Mouse (Mus musculus) WW6 (cell line): ENCODE results near the gene Ramp3.
A peak's percentile ranks its signal among the peaks of the same experiment; 100 is the strongest.
"Not testable (repeated sequence)": the region's sequence is repeated elsewhere in the genome, so short reads cannot be mapped to it uniquely, and the experiment has no call there.

Experiments used
- DNase-seq: peaks from one replicate; pipeline ENCODE4 v3.0.0-alpha.2; 2013; ENCODE audit warnings: low read depth, low spot score

Gene Ramp3

GRCm38 (mm10) chr11:6658271-6658670 lies at the start of gene Ramp3:
Gene Ramp3, plus strand, starts transcription at chr11:6658521.
- DNase-seq = peak; percentile 38

DNA sequence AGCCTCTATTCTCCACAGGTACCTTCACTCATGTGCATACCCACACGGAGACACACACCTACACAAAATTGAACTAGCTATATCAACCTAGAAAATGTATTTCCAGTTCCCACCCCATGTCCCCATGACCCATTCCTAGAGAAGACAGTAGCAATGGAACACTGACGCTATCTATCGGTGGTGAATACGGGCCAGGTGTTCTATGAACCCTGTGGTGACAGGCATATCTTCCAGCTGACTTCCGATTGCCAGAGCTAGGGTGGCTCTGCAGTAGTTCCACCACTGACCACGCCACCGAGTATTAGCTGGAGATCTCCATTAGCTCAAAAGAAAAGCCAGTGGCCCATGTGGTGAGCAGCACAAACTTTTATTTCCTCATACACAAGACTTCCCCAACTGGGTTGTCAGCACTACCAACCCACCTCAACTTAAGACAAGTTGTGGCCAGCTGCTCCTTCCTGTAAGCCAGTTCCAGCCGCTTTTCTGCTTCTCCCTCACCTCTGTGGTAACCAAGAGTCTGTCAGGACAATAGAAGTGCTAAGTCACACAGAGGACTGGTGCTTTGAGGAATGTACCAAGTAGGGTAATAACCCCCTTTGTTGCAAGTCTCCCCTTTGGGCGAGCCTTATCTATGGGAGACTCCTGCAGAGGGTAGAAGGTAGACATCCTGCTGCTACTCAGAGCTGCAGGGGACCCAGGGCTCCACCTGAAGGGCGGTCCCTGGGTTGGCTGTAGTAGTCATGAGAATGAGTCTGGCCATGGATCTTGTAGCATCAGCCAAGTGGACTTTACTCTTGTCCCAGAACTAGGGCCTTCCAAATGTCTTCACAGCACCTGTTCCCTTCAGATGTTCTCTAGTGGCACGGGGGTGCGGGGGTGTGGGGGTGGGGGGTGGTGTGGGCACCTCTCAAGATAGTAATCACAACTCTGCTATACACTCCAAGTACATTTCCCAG lies 42.8 kb upstream of the Ramp3 start:
- no peak for DNase-seq

- DNase-seq = no peak
Measured at GRCm38 (mm10) chr11:6623704-6624103, 34.6 kb upstream of the Ramp3 start.

GRCm38 (mm10) chr11:6624619-6625382 lies 33.5 kb upstream of the Ramp3 start:
- no peak for DNase-seq

GRCm38 (mm10) chr11:6625478-6626387 lies 32.6 kb upstream of the Ramp3 start, which contains the start of gene Tbrg4:
Gene Tbrg4, minus strand, starts transcription at chr11:6626067.
- peak; percentile 96 for DNase-seq

GRCm38 (mm10) chr11:6626388-6626772 lies 31.9 kb upstream of the Ramp3 start:
- DNase-seq = no peak

- no peak for DNase-seq
Measured at GRCm38 (mm10) chr11:6627731-6628130, 30.6 kb upstream of the Ramp3 start.

DNA sequence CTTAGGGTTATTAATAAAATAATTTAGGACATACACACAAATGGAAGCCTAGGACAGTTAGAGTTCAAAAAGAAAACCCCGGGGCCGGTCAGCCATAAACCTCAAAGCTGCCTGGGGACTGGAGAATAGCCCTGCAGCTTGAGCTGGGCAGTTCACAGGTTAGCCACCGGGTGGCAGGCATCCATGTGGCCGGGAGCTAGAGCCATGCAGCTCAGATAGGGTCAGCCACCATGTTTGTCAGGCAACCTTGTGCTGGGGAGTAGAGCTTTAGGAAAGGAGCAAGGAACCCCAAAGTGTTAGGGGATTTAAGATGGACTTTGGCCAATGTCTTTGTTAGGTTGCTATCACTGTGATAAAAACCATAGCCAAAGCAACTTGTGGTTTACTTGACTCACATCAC lies 29.8 kb upstream of the Ramp3 start:
- peak; percentile 76 for DNase-seq

- no peak for DNase-seq
Measured at GRCm38 (mm10) chr11:6629655-6630054, 28.7 kb upstream of the Ramp3 start.

DNA sequence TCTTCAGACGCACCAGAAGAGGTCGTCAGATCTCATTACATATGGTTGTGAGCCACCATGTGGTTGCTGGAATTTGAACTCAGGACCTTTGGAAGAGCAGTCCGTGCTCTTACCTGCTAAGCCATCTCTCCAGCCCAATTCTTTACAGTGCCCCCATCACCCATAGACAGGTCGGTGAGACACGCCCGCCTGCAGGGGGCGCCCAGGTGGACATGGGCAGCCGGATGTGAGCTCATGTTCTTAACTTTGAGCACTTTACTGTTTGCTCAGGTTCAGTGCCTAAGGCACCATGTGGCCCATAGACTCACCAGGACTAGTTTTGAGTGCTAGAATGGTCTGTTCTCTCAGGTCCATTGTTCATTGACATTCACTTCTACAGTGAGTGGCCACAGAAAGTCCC lies 22.2 kb upstream of the Ramp3 start:
- no peak for DNase-seq

- no peak for DNase-seq
Measured at GRCm38 (mm10) chr11:6638537-6638936, 19.8 kb upstream of the Ramp3 start, which contains the start of gene Wap. Gene Wap, minus strand, starts transcription at chr11:6638637.

DNA sequence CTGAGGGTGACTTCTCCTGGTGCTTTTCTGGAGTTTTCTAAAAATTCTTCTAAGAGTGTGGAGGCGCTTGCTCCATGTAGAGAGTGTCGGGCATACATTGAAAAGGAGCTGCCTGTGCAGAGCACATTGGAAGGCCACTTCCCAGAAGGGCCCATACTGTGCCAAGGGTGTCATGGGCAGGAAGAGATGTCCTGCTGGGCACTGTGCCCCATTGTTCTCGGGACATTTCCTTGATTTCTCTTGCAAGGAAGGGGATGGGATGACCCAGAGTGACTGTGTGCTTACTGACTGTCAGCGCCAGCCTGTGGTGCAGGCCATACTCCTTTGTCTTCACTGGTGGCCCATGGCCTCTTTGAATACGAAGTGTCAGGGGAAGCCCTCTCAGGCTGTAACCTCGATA lies 19.2 kb upstream of the Ramp3 start:
- DNase-seq = no peak

- DNase-seq = no peak
Measured at GRCm38 (mm10) chr11:6644566-6644965, 13.8 kb upstream of the Ramp3 start.

GRCm38 (mm10) chr11:6647831-6648724 lies 10.2 kb upstream of the Ramp3 start:
- DNase-seq = no peak

DNA sequence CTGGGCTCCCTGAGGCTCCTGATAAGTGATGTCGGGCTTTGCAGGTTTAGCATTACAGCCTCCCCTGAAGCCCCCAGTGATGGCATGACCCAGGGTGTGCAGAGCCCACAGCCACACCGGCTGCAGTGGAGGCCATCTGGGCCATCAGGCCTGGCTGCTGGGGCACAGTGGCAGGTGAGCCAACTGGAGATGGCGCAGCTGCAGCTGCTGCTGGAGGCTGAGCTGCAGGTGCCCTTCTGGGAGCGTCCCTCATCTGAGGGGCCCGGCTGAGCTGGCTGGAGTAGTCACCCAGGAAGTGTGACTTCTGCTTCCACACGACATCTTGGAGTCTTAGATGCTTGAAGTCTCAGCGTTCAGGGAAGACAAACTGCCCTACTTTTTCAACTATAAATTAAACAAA lies 7.8 kb upstream of the Ramp3 start:
- DNase-seq = no peak

DNA sequence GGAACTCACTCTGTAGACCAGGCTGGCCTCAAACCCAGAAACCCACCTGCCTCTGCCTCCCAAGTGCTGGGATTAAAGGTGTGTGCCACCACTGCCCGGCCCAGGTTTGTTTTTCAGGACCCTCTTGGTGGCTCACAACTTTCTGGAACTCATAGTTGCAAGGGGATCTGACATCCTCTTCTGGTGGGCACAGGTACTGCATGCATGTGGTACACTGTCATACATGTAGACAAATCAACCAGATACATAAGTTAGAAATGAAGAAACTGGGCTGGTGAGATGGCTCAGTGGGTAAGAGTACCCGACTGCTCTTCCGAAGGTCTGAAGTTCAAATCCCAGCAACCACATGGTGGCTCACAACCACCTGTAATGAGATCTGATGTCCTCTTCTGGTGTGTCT lies 5.3 kb upstream of the Ramp3 start:
- not testable (repeated sequence) for DNase-seq

DNA sequence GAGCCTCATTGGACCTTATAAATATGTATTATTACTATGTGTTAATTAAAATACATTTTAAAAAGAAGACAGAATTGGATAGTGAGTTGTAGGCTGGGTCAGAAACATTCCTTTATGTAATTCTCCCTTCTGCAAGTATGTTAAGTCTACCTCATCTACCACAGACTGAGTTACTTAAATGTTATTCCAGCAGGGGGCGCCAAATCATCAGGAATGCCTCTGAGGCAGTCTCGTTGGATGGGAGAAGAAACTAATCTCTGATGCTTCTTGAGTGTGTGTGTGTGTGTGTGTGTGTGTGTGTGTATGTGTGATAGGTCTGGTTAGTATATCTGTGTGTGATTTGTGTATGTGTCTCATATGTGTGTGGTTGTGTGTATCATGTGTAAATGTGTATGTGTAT lies 3.4 kb upstream of the Ramp3 start:
- DNase-seq = peak; percentile 56

DNA sequence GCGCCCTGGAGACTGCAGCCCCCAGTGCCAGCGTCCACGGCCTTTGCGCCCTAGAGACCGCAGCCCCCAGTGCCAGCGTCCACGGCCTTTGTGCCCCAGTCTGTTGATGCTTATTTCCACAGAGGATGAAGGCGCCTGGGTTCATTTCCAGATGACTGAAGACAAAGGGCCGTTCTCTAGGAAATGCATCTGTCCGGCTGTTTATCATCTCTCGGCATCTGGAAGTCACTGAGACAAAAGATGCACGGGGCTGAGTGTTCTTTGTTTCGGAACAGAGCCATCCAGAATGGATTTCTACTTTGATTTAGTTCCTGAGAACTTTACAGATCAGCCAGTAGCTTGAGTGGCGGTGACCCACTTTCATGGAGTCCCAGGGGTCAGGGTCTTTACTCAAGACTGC lies 2.9 kb downstream of the Ramp3 start:
- no peak for DNase-seq

DNA sequence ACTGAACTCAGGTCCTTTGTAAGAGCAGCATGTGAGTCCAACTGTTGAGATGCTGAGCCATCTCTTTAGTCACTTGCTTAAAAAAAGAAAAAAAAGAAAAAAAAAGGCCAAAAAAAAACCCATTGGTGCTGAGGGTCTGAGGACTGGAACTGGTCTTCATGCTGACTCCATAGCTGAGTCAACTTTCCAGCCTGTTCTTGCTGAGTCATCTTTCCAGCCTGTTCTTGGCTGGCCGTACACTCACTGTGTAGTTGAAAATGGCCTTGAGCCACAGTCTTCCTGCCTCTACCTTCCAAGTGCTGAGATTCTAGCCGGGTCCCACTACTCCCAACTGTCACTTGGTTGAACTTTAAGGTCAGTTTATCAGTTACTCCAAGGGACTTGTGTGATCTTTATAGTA lies 8.3 kb downstream of the Ramp3 start:
- no peak for DNase-seq

DNA sequence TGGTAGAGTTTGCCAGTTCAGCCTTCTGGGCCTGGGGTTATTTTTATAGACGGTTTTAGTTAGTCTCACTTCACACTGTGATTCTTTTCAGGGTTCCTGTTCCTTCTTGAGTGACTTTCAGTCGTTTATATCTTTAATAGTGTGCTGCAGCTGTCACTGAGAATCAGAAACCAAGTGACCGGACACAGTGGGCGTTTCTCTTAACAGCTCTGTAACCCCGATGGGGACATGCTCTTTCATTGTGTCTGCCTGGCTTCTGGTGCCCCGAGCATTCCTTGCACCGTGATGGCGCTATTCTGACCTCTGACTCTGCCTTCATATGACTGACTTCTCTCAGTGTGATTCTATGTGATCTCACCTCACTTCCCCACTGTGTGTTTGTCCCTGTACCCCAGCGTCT lies 10.7 kb downstream of the Ramp3 start:
- DNase-seq = no peak

GRCm38 (mm10) chr11:6670044-6670443 lies 11.7 kb downstream of the Ramp3 start:
- no peak for DNase-seq
